Mouse (Mus musculus): ENCODE data around the gene Gpr173.
"Not testable (repeated sequence)": the region's sequence is repeated elsewhere in the genome, so short reads cannot be mapped to it uniquely, and the experiment has no call there.

Gpr173 gene

GRCm38 (mm10) chrX:152368397-152369273 is at the start of gene Gpr173:
TSS of gene Gpr173 (minus strand) at chrX:152368704.
- DNase-seq (ENCODE audit: low read depth, low spot score): peak; percentile 37

- no peak for DNase-seq (ENCODE audit: low read depth, low spot score)
Measured at GRCm38 (mm10) chrX:152403251-152403650, 34.7 kb upstream of the Gpr173 start.

GRCm38 (mm10) chrX:152400096-152400495 is 31.6 kb upstream of the Gpr173 start:
- no peak for DNase-seq (ENCODE audit: low read depth, low spot score)

DNA sequence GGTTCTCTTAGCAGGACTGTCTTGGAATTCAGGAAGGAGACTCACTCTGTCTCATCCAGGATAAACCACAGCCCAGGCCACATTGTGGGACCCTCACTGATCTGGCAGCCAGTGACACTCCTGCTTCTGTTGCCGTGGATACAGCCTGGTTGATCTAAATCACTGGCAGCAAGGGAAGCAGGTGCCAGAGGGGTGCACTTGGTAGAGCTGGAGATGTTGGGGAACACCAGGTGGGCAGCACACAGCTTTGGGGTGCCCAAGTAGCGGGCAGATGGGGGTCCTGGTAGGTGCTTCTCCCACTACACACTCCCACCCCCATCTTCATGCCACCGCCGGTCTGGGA is 479 bp downstream of the Gpr173 start:
- DNase-seq (ENCODE audit: low read depth, low spot score): no peak

- DNase-seq (ENCODE audit: low read depth, low spot score): no peak
Measured at GRCm38 (mm10) chrX:152366418-152366817, 2.1 kb downstream of the Gpr173 start.

GRCm38 (mm10) chrX:152352553-152353153 is 15.9 kb downstream of the Gpr173 start:
- DNase-seq (ENCODE audit: low read depth, low spot score): peak; percentile 54

GRCm38 (mm10) chrX:152347041-152347440 is 21.5 kb downstream of the Gpr173 start:
- DNase-seq (ENCODE audit: low read depth, low spot score): no peak

DNA sequence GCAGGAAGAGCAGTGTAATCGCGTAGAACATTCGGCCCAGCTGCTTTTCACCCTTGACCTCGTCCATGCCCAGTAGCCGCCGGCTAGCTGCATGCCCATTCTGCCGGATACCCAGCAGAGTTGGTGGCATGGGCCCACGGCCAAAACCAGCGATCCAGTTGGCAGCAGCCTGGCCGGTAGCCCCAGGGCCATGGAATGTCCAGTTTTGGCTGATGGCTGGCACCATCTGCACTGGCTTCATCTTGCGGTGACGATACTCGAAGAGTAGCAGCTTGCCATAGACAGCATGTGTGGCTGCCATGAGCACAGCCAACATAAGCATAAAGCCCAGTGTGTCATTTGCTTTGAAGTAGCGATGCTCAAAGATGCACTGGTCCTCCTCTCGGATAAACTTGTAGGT is 21.9 kb downstream of the Gpr173 start:
- DNase-seq (ENCODE audit: low read depth, low spot score): no peak

GRCm38 (mm10) chrX:152342903-152343302 is 25.6 kb downstream of the Gpr173 start:
- DNase-seq (ENCODE audit: low read depth, low spot score): no peak

GRCm38 (mm10) chrX:152342358-152342901 is 26.1 kb downstream of the Gpr173 start, which contains the start of gene Tspyl2:
TSS of gene Tspyl2 (minus strand) at chrX:152342425.
- peak; percentile 85 for DNase-seq (ENCODE audit: low read depth, low spot score)

DNA sequence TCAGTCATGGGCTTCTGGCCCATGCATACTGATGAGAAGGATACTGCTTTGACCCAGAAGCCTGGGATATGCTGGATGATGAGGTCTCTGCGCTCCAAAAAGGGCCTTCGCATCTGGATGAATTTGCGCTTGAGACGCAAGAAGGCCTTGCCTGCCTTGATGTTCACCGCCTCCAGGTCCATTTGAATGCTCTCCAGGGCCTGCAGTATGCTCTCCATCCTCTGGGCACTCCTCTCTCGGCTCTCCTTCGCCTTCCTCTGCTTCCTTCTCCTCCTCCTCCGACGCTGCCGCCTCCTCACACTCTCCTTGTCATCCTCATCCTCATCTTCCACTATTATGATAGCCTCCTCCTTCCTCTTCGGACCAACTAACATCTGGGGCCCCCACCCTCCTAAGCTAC is 27.0 kb downstream of the Gpr173 start:
- no peak for DNase-seq (ENCODE audit: low read depth, low spot score)

GRCm38 (mm10) chrX:152336546-152337332 is 31.8 kb downstream of the Gpr173 start:
- peak; percentile 74 for DNase-seq (ENCODE audit: low read depth, low spot score)

GRCm38 (mm10) chrX:152336123-152336522 is 32.4 kb downstream of the Gpr173 start:
- DNase-seq (ENCODE audit: low read depth, low spot score): not testable (repeated sequence)

DNA sequence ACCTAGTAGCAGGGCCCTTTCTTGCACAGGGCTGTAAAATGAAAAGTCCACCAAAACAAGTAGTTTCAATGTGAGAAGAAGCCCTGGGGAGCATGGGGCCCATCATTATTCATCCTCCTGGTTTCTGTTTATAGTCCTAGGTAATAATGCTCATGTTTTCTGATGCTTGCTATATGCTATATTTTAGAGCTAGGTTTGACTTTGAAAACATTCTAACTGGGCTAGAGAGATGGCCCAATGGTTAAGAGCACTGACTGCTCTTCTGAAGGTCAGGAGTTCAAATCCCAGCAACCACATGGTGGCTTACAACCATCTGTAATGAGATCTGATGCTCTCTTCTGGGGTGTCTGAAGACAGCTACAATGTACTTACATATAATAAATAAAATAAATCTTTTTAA is 39.1 kb downstream of the Gpr173 start:
- not testable (repeated sequence) for DNase-seq (ENCODE audit: low read depth, low spot score)

GRCm38 (mm10) chrX:152327689-152328052 is 40.8 kb downstream of the Gpr173 start:
- no peak for DNase-seq (ENCODE audit: low read depth, low spot score)

DNA sequence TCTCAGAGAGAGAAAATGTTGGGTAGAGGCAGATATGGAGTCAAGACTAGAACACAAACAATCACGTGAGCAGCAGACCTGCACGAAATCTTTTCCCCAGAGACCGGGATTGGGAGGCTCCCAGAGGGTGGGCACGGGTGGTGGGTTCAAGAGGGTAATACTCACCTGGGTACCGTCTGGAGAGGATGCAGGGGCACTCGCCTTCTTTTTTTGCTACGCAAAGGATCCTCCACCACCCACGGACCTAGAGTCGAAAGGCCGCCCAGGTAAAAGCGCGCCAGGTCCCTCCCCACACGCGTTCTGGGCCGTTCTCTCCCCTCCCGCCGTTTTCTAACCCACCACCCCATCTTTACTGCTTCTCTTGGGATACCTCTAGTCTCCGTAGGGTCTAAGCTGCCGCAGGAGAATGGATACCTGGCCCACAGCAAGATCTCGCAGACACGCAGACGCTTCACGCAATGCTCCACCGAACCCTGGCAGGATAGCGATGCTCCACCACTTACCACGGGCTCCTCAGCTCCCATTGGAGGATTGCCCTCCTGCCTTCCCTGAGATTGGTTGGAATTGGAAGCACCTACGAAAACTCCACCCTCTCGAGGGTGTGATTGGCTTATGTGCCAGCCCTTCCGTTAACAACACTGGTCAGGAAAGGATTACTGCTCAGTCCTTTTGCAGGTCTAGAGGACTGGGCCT is 41.4 kb downstream of the Gpr173 start, which contains the start of gene Kantr:
Kantr (minus strand) TSS at position 500 of the 693 bp plus-strand sequence.
- peak; percentile 71 for DNase-seq (ENCODE audit: low read depth, low spot score)

DNA sequence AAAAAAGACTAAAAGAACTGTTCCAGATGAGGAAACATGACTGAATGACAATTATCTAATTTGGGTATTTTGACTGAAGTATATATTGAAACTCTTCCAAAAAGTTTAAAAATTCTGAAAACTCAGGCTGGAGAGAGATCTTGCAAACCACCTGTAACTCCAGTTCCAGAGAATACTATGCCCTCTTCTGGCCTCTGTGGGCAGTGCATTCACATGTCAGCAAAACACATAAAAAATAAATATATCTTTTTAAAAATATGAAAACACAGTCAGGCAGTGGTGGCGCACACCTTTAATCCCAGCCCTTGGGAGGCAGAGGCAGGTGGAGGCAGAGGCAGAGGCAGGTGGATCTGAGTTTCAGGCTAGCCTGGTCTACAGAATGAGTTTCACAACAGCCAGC is 44.9 kb downstream of the Gpr173 start:
- DNase-seq (ENCODE audit: low read depth, low spot score): no peak

DNA sequence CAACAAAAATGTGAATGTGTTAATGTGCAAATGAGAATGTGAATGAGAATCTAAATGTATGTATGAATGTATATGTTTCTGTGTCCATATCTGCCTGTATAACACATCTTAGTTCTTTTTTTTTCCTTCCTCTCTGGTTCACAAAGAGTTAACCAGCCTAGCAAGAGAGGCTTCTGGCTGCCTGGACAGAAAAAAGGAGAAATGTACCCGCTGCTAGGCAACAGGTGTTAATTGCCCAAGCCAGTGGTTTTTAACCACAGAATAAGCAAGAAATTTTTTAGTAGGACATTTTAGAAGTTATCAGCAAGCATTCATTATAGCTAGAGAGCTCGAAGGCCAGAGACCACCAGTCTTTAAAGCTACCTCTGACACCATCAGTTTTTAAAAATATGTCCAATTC is 45.7 kb downstream of the Gpr173 start:
- DNase-seq (ENCODE audit: low read depth, low spot score): no peak

- no peak for DNase-seq (ENCODE audit: low read depth, low spot score)
Measured at GRCm38 (mm10) chrX:152320535-152320934, 48.0 kb downstream of the Gpr173 start.

DNA sequence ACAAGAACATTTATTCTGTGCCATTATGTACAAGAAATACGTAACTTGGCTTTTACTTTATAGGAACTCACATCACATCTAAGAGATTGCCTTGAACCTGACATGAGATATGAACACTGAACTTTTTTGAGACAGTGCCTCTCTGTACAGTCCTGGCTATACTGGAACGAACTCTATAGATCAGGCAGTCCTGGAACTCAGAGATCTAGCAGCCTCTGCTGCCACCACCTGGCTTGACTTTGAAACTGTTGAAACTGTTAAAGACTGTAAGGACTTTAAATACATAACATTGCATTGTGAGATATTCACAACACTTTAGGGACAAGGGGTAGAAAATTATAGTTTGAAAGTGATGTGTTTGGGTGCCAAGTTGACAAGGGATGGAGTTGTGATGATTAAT is 60.6 kb downstream of the Gpr173 start:
- no peak for DNase-seq (ENCODE audit: low read depth, low spot score)

GRCm38 (mm10) chrX:152307371-152307770 is 61.1 kb downstream of the Gpr173 start:
- DNase-seq (ENCODE audit: low read depth, low spot score): no peak

Measured in retina, postnatal 7 days (tissue).